Mouse (Mus musculus) cerebellum, adult 2 months (tissue): ENCODE results near the gene Cracr2a.

Experiments
- CTCF ChIP-seq: fragments of 200-500 bp; IDR thresholded peaks from 2 replicates; pipeline ENCODE4 v1.5.1; 2011; ENCODE audit warnings: low read depth, mild to moderate bottlenecking, control low read depth, low read length, moderate library complexity, borderline replicate concordance; ENCODE audit not compliant: insufficient read depth
- POLR2A ChIP-seq: fragments of 200-500 bp; IDR thresholded peaks from 2 replicates; pipeline ENCODE4 v1.6.1; 2011; ENCODE audit warnings: low read length, control low read depth, borderline replicate concordance; ENCODE audit not compliant: insufficient read depth

DNA sequence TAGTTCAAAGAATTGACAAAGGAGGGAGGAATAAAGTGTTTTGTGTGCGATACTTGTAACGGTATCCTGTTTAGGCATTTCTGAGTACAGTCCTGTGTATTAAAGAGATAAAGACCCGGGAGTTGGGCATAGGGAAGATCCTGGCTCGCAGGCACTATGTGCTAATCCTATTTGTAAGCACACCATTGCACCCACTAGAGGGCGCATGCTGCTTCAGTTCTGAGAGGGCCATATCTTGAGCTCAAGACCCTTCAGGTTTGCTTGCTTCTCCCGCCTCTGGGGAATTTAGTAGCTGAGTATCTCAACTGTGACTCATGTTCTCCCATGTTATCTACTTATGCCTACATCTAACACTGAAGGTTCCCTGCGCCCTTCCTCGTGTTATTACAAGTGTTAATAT lies 36.7 kb upstream of the Cracr2a start:
- TF ChIP-seq CTCF (peak; percentile 51; the same call in 1 of the 2 replicates), POLR2A (no peak)
